Mouse (Mus musculus) testis, adult 2 months (tissue): ENCODE measurements at regions not wholly inside any gene's neighbourhood (a gene's known extent, or its start where the extent isn't known, plus 50 kb on each side); places are given as distances from the start of the nearest gene placed in this dataset.

Experiments
- H3K27ac ChIP-seq: fragments of 200-500 bp; 2 replicates; pipeline ENCODE4 v1.5.1; 2012; ENCODE audit warnings: low read depth, low read length; ENCODE audit not compliant: control insufficient read depth, insufficient read depth
- H3K27me3 ChIP-seq: fragments of 200-500 bp; 2 replicates; pipeline ENCODE4 v1.6.1; 2012; ENCODE audit warnings: mild to moderate bottlenecking, low read length, moderate library complexity; ENCODE audit not compliant: control insufficient read depth, insufficient read depth
- H3K36me3 ChIP-seq: fragments of 200-500 bp; 2 replicates; pipeline ENCODE4 v1.6.1; 2012; ENCODE audit warnings: mild to moderate bottlenecking, low read length; ENCODE audit not compliant: control insufficient read depth, insufficient read depth
- H3K4me1 ChIP-seq: fragments of 200-500 bp; 2 replicates; pipeline ENCODE4 v1.6.1; 2012; ENCODE audit warnings: low read length; ENCODE audit not compliant: control insufficient read depth, insufficient read depth
- H3K4me3 ChIP-seq: fragments of 200-500 bp; 2 replicates; pipeline ENCODE4 v1.5.1; 2012; ENCODE audit warnings: low read depth, mild to moderate bottlenecking, low read length, moderate library complexity, mixed read lengths; ENCODE audit not compliant: control insufficient read depth
- CTCF ChIP-seq: fragments of 200-500 bp; IDR thresholded peaks from 2 replicates; pipeline ENCODE4 v1.5.1; 2012; ENCODE audit warnings: low read depth, mild to moderate bottlenecking, inconsistent platforms, low read length, moderate library complexity; ENCODE audit not compliant: control insufficient read depth, insufficient read depth, insufficient replicate concordance
- POLR2A ChIP-seq: fragments of 200-500 bp; IDR thresholded peaks from 2 replicates; pipeline ENCODE4 v1.6.1; 2012; ENCODE audit warnings: low read depth, mild to moderate bottlenecking, inconsistent platforms, low read length, moderate library complexity; ENCODE audit not compliant: control insufficient read depth

DNA sequence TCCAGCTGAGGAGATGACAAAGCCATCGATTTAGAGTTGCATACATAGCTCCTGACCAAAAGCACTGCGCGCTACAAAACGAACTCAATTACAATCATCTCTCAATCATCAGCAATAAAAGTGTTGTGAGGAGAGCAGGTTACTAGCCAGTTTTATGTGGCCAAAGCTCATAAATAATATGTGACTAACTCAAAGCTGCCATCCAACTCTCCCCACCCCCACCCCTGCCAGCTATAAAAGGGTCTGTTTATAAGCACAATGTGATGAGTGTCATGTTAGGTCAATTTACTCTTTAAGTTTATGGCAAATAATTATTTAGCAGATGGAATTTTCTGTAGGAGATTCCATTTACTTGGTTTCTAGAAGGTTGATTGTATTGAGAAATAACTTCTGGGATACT is 265.4 kb downstream of the Ttll7 start:
- Histone ChIP-seq H3K4me3 (no peak overlapping the region), H3K27me3 (no peaks in the 10 kb centered on the region), H3K27ac (no peak overlapping the region), H3K4me1 (no peaks in the 10 kb centered on the region), H3K36me3 (no peaks in the 10 kb centered on the region)
- TF ChIP-seq CTCF = no peak
- no peak for TF ChIP-seq POLR2A

DNA sequence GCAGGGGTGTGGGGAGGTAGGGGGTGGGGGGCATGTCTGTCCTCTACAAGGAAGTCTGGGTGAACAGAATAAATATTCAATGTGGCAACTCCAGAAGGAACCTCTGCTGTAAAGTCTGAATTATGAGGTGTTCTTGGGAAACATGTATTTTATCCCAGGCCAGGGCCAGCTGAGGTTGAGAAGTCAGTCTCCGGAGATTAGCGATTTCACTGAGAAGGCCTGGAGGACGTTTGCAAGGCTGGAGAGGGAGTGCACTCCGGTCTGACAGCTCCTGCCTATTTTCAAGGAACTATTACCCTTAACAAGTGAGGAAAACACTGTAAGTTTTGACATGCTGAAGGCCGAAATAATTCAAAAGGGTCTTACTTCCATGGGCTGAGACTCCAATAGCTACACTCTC is 265.9 kb downstream of the Ttll7 start:
- H3K27me3 ChIP-seq = no peaks in the 10 kb centered on the region
- TF ChIP-seq CTCF (no peak), POLR2A (no peak)
- H3K36me3 ChIP-seq = no peaks in the 10 kb centered on the region
- H3K27ac ChIP-seq = no peak overlapping the region
- H3K4me1 ChIP-seq = no peaks in the 10 kb centered on the region
- H3K4me3 ChIP-seq = no peak overlapping the region

DNA sequence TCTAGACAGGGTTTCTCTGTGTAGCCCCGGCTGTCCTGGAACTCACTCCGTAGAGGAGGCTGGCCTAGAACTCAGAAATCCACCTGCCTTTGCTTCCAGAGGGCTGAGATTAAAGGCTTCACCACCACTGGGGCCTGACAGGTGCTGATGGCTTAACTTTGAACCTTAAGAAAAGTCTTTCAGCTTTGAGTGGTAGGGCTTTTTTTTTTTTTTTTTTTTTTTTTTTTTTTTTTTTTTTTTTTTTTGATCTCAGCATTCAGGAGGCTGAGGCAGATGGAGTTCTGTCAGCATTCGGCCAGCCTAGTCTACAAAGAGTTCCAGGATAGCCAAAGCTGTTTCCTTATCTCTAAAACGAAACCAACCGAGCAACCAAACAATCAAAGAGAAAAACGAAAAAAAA is 266.5 kb downstream of the Ttll7 start:
- H3K36me3 ChIP-seq = no peaks in the 10 kb centered on the region
- no peaks in the 10 kb centered on the region for H3K4me1 ChIP-seq
- no peak overlapping the region for H3K4me3 ChIP-seq
- TF ChIP-seq CTCF (no peak), POLR2A (no peak)
- H3K27me3 ChIP-seq = no peaks in the 10 kb centered on the region
- no peak overlapping the region for H3K27ac ChIP-seq

GRCm38 (mm10) chr3:147121826-147122225 is 269.7 kb downstream of the Ttll7 start:
- Histone ChIP-seq H3K36me3 (no peaks in the 10 kb centered on the region), H3K27me3 (no peaks in the 10 kb centered on the region), H3K27ac (no peak overlapping the region), H3K4me1 (no peaks in the 10 kb centered on the region), H3K4me3 (no peak overlapping the region)
- TF ChIP-seq POLR2A = no peak
- TF ChIP-seq CTCF = no peak

- Histone ChIP-seq H3K36me3 (no peaks in the 10 kb centered on the region), H3K4me1 (no peaks in the 10 kb centered on the region), H3K4me3 (no peak overlapping the region), H3K27ac (no peak overlapping the region), H3K27me3 (no peaks in the 10 kb centered on the region)
- no peak for TF ChIP-seq POLR2A
- no peak for TF ChIP-seq CTCF
These were observed 275.6 kb downstream of the Ttll7 start for GRCm38 (mm10) chr3:147127740-147128139.

DNA sequence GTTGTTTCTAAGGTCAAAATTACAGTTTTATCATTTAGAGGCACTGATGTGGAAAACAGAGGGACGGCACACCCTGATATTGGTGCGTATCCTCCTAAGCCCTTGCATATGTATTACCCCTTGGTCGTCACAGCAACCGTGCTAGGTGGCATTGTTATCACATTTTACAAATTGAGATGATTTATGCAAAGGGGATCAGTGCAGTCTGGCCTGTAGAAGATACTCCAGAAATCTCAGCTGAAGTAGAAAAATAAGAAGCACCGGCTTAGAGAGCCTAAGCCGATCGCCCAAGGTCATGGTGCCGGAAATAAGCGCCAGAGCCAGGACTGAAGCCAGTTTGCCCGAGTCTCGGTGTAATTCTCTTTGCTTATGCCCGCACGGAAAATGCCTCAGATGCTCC is 280.7 kb downstream of the Ttll7 start:
- H3K4me3 ChIP-seq = no peak overlapping the region
- H3K27me3 ChIP-seq = no peaks in the 10 kb centered on the region
- H3K4me1 ChIP-seq = no peaks in the 10 kb centered on the region
- no peaks in the 10 kb centered on the region for H3K36me3 ChIP-seq
- no peak overlapping the region for H3K27ac ChIP-seq
- TF ChIP-seq POLR2A (no peak), CTCF (no peak)

- Histone ChIP-seq H3K27ac (no peak overlapping the region), H3K27me3 (no peaks in the 10 kb centered on the region), H3K4me3 (no peak overlapping the region), H3K4me1 (no peaks in the 10 kb centered on the region), H3K36me3 (no peaks in the 10 kb centered on the region)
- TF ChIP-seq POLR2A (no peak), CTCF (no peak)
These were observed 281.2 kb downstream of the Ttll7 start for GRCm38 (mm10) chr3:147133408-147133807.

DNA sequence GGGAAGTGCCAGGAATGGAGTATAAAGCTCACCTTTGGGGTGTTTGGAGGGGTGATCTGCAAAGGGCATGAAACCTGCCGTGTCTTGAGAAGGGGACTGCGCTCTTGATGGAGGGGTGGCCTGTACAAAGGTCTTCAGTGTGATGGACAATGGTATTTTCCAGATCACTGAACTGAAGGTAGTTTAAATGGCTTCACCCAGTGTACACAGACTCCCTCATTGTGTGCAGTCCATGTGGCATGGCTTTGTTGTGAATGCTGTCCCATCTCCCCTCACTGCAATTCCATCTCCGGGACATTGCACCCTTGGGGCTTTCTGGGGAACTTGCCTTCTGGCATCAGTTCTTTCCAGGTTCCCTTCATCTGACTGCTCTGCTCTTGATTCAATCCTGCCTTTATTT is 288.2 kb downstream of the Ttll7 start:
- no peak overlapping the region for H3K27ac ChIP-seq
- no peak for TF ChIP-seq POLR2A
- TF ChIP-seq CTCF = no peak
- no peaks in the 10 kb centered on the region for H3K4me1 ChIP-seq
- H3K36me3 ChIP-seq = no peaks in the 10 kb centered on the region
- no peak overlapping the region for H3K4me3 ChIP-seq
- H3K27me3 ChIP-seq = no peaks in the 10 kb centered on the region
